Mouse (Mus musculus): ENCODE data around the gene Ugt1a5.
"Not testable (repeated sequence)": the region's sequence is repeated elsewhere in the genome, so short reads cannot be mapped to it uniquely, and the experiment has no call there.

Ugt1a5 gene

DNA sequence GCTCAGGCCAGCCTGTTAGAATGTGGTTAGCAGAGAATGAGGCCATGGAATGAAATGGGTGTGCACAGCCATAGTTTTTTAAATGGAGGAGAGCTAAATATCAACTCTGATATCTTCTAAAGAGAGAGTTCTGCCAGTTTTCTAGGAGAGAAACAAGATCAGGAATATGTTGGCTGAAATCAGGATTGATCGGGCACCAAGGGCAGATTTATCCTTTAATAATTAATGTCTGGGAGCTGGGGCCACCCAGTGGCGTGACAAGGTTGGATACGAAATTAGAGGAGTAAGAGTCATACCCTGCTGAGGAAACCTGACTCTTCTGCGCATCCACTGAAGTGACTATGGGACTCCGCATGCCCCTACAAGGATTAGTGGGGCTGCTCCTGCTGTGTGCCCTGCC, at the start of gene Ugt1a5:
Gene Ugt1a5 (plus strand): TSS at position 302 of the 400 bp plus-strand sequence.
- no peak for DNase-seq (ENCODE audit: extremely low spot score, low read depth, low spot score)

DNA sequence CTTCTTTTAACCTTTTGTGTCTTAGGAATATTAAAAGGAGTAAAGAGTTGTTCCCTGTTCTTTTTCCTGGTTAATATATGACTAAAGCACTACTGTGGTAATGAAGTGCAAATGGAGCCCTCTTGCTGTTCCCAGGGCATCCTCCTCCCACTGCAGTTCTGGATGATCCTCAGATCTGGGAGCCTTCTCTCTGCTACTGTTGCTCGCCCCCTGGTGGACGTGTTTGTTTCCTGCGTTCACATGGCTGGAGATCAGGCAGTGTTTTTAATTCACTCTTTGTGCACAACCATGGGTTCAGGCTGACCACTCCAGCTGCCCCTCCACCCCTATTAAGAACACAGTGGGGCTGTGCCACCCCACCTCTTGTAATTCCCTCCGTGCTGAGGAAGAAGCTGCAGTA, 45.3 kb upstream of the Ugt1a5 start:
- DNase-seq (ENCODE audit: extremely low spot score, low read depth, low spot score): not testable (repeated sequence)

- DNase-seq (ENCODE audit: extremely low spot score, low read depth, low spot score): not testable (repeated sequence)
These were observed 44.3 kb upstream of the Ugt1a5 start for GRCm38 (mm10) chr1:88121521-88121920.

DNA sequence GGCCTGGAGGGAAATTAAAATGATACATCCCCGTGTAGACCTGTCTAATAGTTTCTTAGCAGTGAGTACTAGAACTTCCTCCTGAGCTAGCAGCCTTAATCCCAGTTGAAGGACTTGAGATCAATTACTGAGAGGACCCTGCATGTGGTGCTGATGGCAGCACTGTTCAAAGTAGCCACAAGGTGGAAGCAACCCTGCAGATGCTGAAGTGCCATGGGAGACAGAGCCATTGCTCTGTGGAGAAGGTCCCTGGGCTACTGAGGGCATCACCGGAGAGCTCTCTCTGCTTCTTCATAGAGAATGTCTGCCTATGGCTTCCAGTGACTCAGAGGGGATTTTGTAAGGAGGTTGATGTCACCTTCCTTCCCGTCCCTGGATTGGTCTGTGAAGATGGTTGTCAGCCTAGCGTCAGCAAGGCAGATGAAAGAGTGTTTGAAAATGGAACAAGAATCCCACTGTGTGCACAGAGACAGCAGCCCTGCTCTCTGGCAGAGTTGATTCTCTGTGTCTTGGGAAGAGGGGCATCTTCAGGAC, 39.9 kb upstream of the Ugt1a5 start:
- not testable (repeated sequence) for DNase-seq (ENCODE audit: extremely low spot score, low read depth, low spot score)

GRCm38 (mm10) chr1:88129091-88129490, 36.7 kb upstream of the Ugt1a5 start:
- not testable (repeated sequence) for DNase-seq (ENCODE audit: extremely low spot score, low read depth, low spot score)

DNA sequence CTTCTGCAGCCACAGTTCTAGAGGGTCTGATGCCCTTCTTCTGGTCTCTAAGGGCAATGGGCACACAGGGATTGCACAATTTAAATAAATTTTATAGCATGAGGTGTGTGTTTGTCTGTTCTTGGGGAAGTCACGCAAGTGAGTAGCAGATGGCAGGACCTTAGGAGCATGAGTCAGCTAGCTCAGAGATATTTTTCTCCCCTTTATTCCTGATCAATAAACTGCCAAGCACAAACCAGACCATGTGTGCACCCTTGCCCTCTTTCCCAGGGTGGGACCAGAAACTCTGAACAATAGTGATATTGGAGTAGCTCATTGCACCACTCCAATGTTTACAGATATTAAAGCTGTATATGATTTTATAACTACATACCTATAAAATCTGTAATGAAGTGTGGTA, 35.6 kb upstream of the Ugt1a5 start:
- DNase-seq (ENCODE audit: extremely low spot score, low read depth, low spot score): not testable (repeated sequence)

DNA sequence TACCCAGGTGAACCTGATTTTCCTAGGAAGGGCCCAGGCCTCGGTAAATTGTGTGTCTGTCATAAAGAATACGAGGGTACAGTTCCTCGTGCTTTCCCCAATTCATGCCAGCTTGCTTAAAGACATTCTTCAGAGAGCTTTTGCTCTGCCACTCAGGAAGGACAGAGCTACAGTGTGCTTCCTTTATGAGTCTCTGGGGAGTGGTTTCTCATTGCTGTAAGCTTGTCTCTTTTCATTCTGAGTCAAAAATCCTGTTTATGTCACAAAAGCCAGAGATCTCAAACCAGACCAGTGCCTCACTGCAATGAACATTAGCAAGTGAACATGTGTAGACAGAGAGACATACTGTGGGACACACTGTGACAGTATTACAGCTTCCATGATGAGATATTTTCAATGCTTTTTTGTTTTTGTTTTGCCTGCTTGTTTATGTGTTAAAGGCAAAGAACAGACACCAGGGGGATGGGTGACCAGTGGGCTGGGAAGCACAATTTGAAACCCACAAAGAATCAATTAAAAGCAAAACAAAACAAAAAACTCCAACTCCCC, 31.8 kb upstream of the Ugt1a5 start:
- no peak for DNase-seq (ENCODE audit: extremely low spot score, low read depth, low spot score)

GRCm38 (mm10) chr1:88134457-88135011, 31.3 kb upstream of the Ugt1a5 start, which contains the start of gene Ugt1a6a:
Gene Ugt1a6a (plus strand): TSS chr1:88134809.
- DNase-seq (ENCODE audit: extremely low spot score, low read depth, low spot score): not testable (repeated sequence)

DNA sequence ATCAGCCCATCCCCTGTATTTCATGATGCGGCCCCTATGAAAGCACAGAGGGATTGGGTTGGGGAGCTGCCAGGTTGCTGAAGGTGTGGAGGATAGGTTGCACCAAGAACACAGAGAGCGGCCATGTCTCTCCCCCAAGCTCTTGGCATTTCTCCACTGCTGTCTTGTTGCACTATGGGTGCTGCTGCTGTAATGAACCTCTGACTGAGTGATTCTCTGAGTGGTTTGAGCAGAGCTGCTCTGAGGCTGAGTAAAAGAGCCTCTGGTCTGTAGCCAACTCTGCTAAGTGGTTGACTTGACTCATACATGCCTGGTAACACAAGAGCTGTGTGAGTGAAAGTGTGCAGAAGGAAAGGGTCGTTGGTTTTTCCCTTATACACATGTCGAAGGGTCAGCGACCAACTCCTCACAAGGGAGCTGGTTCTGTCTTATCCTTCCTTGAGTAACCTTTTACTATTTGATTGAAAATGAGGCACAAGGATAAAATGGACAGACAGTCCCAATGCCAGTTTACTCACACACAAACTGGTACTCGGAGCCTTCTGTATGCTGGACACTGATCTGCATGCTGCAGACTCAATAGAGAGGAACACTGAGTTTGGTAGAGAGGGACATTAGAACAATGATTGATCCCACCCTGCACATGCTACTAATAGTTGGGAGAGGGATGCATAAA, 30.4 kb upstream of the Ugt1a5 start:
- not testable (repeated sequence) for DNase-seq (ENCODE audit: extremely low spot score, low read depth, low spot score)

DNA sequence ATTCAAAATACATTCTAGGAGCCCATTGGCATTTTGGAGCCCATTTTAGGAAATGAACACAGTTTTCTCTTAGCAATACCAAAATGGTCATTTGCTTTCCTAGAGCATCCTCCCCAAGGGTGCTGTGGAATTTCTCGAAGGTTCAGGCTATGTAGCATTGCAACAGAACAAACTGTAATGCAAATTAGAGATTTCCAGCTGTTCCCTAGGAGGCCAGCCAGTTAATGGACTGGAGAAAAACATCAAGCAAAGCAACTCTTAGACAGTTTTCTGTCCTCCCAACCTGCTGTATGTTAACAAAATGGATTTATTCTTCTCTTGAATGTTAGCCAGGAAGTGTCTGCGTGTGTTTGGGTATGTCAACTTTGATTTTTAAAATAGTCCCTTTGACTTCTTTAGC, 29.2 kb upstream of the Ugt1a5 start:
- DNase-seq (ENCODE audit: extremely low spot score, low read depth, low spot score): no peak

GRCm38 (mm10) chr1:88137264-88137663, 28.5 kb upstream of the Ugt1a5 start:
- DNase-seq (ENCODE audit: extremely low spot score, low read depth, low spot score): no peak

DNA sequence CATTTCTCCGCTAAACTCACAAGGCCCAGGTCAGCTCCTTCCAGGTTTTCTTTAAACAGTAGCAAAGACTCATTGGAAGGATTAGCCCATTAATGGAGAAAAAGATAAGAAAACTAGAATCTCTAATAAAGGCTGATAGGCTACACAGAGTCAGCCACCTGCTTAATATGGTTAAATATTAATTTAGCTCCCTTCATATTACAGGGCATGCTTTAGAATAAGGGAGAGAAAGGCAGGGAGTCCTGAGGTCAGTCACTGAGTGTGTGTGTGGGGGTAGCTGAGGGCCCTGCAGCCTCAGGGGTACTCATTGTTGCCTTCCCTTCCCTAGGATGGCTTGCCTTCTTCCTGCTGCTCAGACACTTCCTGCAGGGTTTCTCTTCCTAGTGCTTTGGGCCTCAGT, 27.7 kb upstream of the Ugt1a5 start:
- DNase-seq (ENCODE audit: extremely low spot score, low read depth, low spot score): no peak

GRCm38 (mm10) chr1:88140492-88140891, 25.3 kb upstream of the Ugt1a5 start:
- not testable (repeated sequence) for DNase-seq (ENCODE audit: extremely low spot score, low read depth, low spot score)

DNA sequence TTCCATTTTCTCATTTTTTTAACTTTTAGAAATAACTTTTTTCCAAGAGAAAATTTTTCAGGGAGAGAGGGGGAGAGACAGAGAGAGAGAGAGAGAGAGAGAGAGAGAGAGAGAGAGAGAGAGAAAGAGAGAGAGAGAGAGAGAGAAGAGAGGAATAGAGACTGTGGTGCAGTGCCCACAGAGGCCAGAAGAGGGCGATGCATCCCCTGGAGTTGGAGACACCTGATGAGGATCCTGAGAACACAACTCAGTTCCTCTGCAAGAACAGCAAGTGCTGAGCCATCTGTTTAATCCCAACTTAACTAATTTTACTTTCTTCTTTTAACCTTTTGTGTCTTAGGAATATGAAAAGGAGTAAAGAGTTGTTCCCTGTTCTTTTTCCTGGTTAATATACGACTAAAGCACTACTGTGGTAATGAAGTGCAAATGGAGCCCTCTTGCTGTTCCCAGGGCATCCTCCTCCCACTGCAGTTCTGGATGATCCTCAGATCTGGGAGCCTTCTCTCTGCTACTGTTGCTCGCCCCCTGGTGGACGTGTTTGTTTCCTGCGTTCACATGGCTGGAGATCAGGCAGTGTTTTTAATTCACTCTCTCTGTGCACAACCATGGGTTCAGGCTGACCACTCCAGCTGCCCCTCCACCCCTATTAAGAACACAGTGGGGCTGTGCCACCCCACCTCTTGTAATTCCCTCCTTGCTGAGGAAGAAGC, 21.7 kb upstream of the Ugt1a5 start:
- not testable (repeated sequence) for DNase-seq (ENCODE audit: extremely low spot score, low read depth, low spot score)

DNA sequence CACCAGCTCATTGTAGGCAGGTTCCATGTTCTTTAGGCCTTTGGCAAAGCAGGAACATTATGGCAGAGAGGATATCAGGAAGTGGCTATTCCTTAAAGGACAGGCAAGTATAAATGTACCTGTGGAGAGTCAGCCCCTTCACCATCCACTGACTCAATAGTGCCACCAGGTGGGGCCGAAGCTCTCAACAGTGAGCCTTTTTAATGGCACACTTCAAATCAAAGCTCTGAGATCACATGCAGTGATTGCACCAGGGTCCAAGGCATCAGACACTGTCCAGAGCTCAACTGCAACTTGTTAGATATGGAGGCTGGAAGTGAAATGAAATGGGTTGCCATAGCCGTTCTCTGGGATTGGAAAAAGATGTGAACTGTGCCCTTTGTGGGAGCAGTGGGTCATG, 20.5 kb upstream of the Ugt1a5 start:
- DNase-seq (ENCODE audit: extremely low spot score, low read depth, low spot score): peak; percentile 5

GRCm38 (mm10) chr1:88150133-88150532, 15.7 kb upstream of the Ugt1a5 start:
- not testable (repeated sequence) for DNase-seq (ENCODE audit: extremely low spot score, low read depth, low spot score)

DNA sequence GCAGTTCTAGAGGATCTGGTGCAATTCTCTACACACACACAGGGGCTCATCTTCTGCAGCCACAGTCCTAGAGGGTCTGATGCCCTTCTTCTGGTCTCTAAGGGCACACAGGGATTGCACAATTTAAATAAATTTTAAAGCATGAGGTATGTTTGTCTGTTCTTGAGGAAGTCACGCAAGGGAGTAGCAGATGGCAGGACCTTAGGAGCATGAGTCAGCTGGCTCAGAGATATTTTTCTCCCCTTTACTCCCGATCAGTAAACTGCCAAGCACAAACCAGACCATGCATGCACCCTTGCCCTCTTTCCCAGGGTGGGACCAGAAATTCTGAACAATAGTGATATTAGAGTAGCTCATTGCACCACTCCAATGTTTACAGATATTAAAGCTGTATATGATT, 7.4 kb upstream of the Ugt1a5 start:
- no peak for DNase-seq (ENCODE audit: extremely low spot score, low read depth, low spot score)

- DNase-seq (ENCODE audit: extremely low spot score, low read depth, low spot score): not testable (repeated sequence)
These were observed 6.4 kb downstream of the Ugt1a5 start for GRCm38 (mm10) chr1:88172190-88172589.

- DNase-seq (ENCODE audit: extremely low spot score, low read depth, low spot score): no peak
These were observed 13.8 kb downstream of the Ugt1a5 start for GRCm38 (mm10) chr1:88179657-88180056.

- no peak for DNase-seq (ENCODE audit: extremely low spot score, low read depth, low spot score)
These were observed 20.6 kb downstream of the Ugt1a5 start for GRCm38 (mm10) chr1:88186325-88186935.

- DNase-seq (ENCODE audit: extremely low spot score, low read depth, low spot score): no peak
These were observed 26.3 kb downstream of the Ugt1a5 start for GRCm38 (mm10) chr1:88192136-88192535.

Data from hindlimb bud, embryonic 11.5 days (tissue).